Mouse (Mus musculus) neural tube, embryonic 11.5 days (tissue): ENCODE measurements around the gene Rab11fip4. TPM values are rescaled to one million over a fixed set of nuclear protein-coding genes. Genes with fewer than 3 reads are reported as not detected.

Source experiments
- ATAC-seq: fragments of 200-750 bp; cut with Nextera tagmentation; 2 replicates; pipeline ENCODE4 v1.8.0; 2017; ENCODE audit warnings: moderate number of reproducible peaks, mild to moderate bottlenecking, moderate TSS enrichment, moderate library complexity; ENCODE audit not compliant: insufficient read depth, low FRiP score, low TSS enrichment
- DNase-seq: peaks from one replicate; pipeline ENCODE4 v3.0.0-alpha.2; 2015; ENCODE audit warnings: low spot score
- H3K27ac ChIP-seq: fragments of 300-500 bp; sonication (generic); 2 replicates; pipeline ENCODE4 v1.5.1; 2014; ENCODE audit warnings: low read depth, mild to moderate bottlenecking, low read length
- H3K27me3 ChIP-seq: fragments of 300-500 bp; sonication (generic); 2 replicates; pipeline ENCODE4 v1.6.1; 2014; ENCODE audit warnings: mild to moderate bottlenecking, low read length, mixed read lengths; ENCODE audit not compliant: control insufficient read depth, insufficient read depth
- H3K36me3 ChIP-seq: fragments of 300-500 bp; sonication (generic); 2 replicates; pipeline ENCODE4 v1.6.1; 2014; ENCODE audit warnings: mild to moderate bottlenecking, low read length, moderate library complexity, mixed read lengths; ENCODE audit not compliant: control insufficient read depth, insufficient read depth
- H3K4me1 ChIP-seq: fragments of 300-500 bp; sonication (generic); 2 replicates; pipeline ENCODE4 v1.6.1; 2014; ENCODE audit warnings: low read length, mixed read lengths; ENCODE audit not compliant: control insufficient read depth, insufficient read depth
- H3K4me2 ChIP-seq: fragments of 300-500 bp; sonication (generic); 2 replicates; pipeline ENCODE4 v1.6.1; 2014; ENCODE audit warnings: low read depth, mild to moderate bottlenecking, moderate library complexity
- H3K4me3 ChIP-seq: fragments of 300-500 bp; sonication (generic); 2 replicates; pipeline ENCODE4 v1.5.1; 2014; ENCODE audit warnings: low read depth, low read length
- H3K9ac ChIP-seq: fragments of 300-500 bp; sonication (generic); 2 replicates; pipeline ENCODE4 v1.6.1; 2014; ENCODE audit warnings: mild to moderate bottlenecking, low read length
- H3K9me3 ChIP-seq: fragments of 300-500 bp; sonication (generic); 2 replicates; pipeline ENCODE4 v1.6.1; 2016; ENCODE audit warnings: low read length; ENCODE audit not compliant: control insufficient read depth
- WGBS: fragments of 180-500 bp; shearing (Covaris S2); extraction: QIAGEN DNeasy Blood & Tissue Kit; methylation state at CpG from one replicate; pipeline ENCODE4 v1.1.7; 2014; 5-methylcytosine and 5-hydroxymethylcytosine counted together
- polyA plus RNA-seq: library from polyadenylated mRNA; unstranded; fragments of >200 nt; fragmentation: Nextera tagmentation; extraction: Ambion mirVana; gene quantifications from 2 replicates; pipeline ENCODE4 v1.2.1, GENCODE M21; 2014

The Rab11fip4 gene
- polyA plus RNA-seq, 1 experiment from 2014 or later = 15.2 TPM

DNA sequence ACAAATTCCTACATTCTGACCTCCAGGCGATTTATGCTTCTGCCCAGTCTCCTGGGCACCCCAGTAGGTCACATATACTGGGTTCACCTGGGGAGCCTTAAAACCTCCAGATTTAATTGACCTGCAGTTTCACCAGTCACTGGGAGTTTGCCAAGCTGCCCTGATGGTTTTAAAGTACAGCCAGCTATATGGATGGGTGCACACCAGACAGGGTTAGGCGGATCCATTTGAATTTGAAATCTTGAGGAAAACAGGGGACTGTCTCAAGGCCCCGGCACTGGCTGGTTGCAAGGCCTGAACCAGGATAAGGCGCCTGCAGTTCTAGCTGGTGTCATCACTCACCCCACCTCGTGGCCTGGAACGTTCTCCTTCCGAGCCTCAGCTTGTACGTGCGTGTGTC is 52.7 kb downstream of the Rab11fip4 start:
- Histone ChIP-seq H3K36me3 (no peaks in the 10 kb centered on the region), H3K4me2 (no peak overlapping the region), H3K4me3 (no peak overlapping the region), H3K4me1 (peaks cover 38% of the 10 kb centered on the region), H3K9me3 (no peaks in the 10 kb centered on the region), H3K9ac (no peak overlapping the region), H3K27me3 (no peaks in the 10 kb centered on the region), H3K27ac (no peak overlapping the region)
- 67% methylated on average over 9 of the region's 9 CpGs for WGBS
- DNase-seq (no peak), ATAC-seq (no peak)

DNA sequence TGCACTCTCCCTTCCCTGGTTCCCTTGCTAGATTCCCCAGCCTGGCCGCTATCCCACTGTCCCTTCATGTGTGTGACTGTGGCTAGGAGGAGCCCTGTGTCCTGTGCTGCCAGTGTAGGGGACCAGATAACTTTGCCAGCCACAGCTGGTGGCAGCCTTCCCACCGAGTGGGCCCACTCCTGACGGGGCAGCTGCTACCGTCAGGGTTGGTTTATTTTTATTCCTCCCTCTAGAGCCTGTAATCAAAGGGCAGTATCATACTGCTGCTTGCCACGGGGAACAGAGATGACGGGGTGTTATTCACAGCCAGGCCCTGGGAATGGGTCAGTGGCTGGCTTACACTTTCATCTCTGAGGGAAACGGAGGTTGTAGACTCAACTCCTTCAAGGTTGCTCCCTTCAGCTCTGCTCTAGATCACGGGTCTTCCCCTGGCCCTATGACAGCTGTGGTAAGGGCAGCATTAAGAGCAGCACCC is 53.7 kb downstream of the Rab11fip4 start:
- Histone ChIP-seq H3K4me1 (peaks cover 30% of the 10 kb centered on the region), H3K4me2 (no peak overlapping the region), H3K9ac (peak overlapping the region; percentile 4; the same call in 1 of the 2 replicates), H3K4me3 (no peak overlapping the region), H3K9me3 (no peaks in the 10 kb centered on the region), H3K27me3 (no peaks in the 10 kb centered on the region), H3K36me3 (no peaks in the 10 kb centered on the region), H3K27ac (no peak overlapping the region)
- no peak for DNase-seq
- no peak for ATAC-seq
- 31% methylated on average over 8 of the region's 8 CpGs for WGBS

GRCm38 (mm10) chr11:79646026-79646425 is 55.0 kb downstream of the Rab11fip4 start:
- ATAC-seq = no peak
- Histone ChIP-seq H3K9ac (no peak overlapping the region), H3K27me3 (no peaks in the 10 kb centered on the region), H3K27ac (no peak overlapping the region), H3K9me3 (no peaks in the 10 kb centered on the region), H3K4me3 (no peak overlapping the region), H3K4me1 (peaks cover 22% of the 10 kb centered on the region), H3K4me2 (no peak overlapping the region), H3K36me3 (no peaks in the 10 kb centered on the region)
- 62% methylated on average over 5 of the region's 5 CpGs for WGBS
- no peak for DNase-seq

- peak overlapping the region; percentile 31; the same call in 1 of the 2 replicates for H3K27ac ChIP-seq
- ATAC-seq (peak; percentile 77), DNase-seq (peak; percentile 70)
- H3K4me3 ChIP-seq = no peak overlapping the region
- H3K9ac ChIP-seq = 0 out of 2 replicates have a peak overlapping the region, but pooled peaks have one; percentile 9
- no peaks in the 10 kb centered on the region for H3K27me3 ChIP-seq
- H3K4me1 ChIP-seq = peaks cover 22% of the 10 kb centered on the region
- no peaks in the 10 kb centered on the region for H3K9me3 ChIP-seq
- 14% methylated on average over 12 of the region's 12 CpGs for WGBS
- H3K36me3 ChIP-seq = no peaks in the 10 kb centered on the region
- H3K4me2 ChIP-seq = no peak overlapping the region
These were observed 55.6 kb downstream of the Rab11fip4 start for GRCm38 (mm10) chr11:79646467-79647070.

GRCm38 (mm10) chr11:79647071-79647501 is 56.1 kb downstream of the Rab11fip4 start:
- H3K9ac ChIP-seq = 0 out of 2 replicates have a peak overlapping the region, but pooled peaks have one; percentile 9
- peaks cover 22% of the 10 kb centered on the region for H3K4me1 ChIP-seq
- no peaks in the 10 kb centered on the region for H3K9me3 ChIP-seq
- WGBS = 36% methylated on average over 8 of the region's 8 CpGs
- no peak for DNase-seq
- no peak for ATAC-seq
- no peak overlapping the region for H3K4me3 ChIP-seq
- H3K27ac ChIP-seq = peak overlapping the region; percentile 31; the same call in 1 of the 2 replicates
- H3K27me3 ChIP-seq = no peaks in the 10 kb centered on the region
- H3K36me3 ChIP-seq = no peaks in the 10 kb centered on the region
- H3K4me2 ChIP-seq = no peak overlapping the region

- no peak overlapping the region for H3K9ac ChIP-seq
- H3K4me2 ChIP-seq = no peak overlapping the region
- WGBS = 57% methylated on average over 5 of the region's 5 CpGs
- DNase-seq (no peak), ATAC-seq (no peak)
- H3K9me3 ChIP-seq = no peaks in the 10 kb centered on the region
- H3K27ac ChIP-seq = no peak overlapping the region
- H3K36me3 ChIP-seq = no peaks in the 10 kb centered on the region; the same call in 1 of the 2 replicates
- H3K27me3 ChIP-seq = no peaks in the 10 kb centered on the region
- H3K4me3 ChIP-seq = no peak overlapping the region
- H3K4me1 ChIP-seq = peaks cover 13% of the 10 kb centered on the region
These were observed 59.4 kb downstream of the Rab11fip4 start for GRCm38 (mm10) chr11:79650359-79650835.

- Histone ChIP-seq H3K27ac (no peak overlapping the region), H3K36me3 (no peaks in the 10 kb centered on the region; the same call in 1 of the 2 replicates), H3K9me3 (no peaks in the 10 kb centered on the region), H3K27me3 (no peaks in the 10 kb centered on the region), H3K4me1 (no peaks in the 10 kb centered on the region; the same call in none of the 2 replicates), H3K4me3 (no peak overlapping the region), H3K4me2 (no peak overlapping the region), H3K9ac (no peak overlapping the region)
- no peak for DNase-seq
- 84% methylated on average over 9 of the region's 9 CpGs for WGBS
- no peak for ATAC-seq
These were observed 61.2 kb downstream of the Rab11fip4 start for GRCm38 (mm10) chr11:79652257-79652656.

DNA sequence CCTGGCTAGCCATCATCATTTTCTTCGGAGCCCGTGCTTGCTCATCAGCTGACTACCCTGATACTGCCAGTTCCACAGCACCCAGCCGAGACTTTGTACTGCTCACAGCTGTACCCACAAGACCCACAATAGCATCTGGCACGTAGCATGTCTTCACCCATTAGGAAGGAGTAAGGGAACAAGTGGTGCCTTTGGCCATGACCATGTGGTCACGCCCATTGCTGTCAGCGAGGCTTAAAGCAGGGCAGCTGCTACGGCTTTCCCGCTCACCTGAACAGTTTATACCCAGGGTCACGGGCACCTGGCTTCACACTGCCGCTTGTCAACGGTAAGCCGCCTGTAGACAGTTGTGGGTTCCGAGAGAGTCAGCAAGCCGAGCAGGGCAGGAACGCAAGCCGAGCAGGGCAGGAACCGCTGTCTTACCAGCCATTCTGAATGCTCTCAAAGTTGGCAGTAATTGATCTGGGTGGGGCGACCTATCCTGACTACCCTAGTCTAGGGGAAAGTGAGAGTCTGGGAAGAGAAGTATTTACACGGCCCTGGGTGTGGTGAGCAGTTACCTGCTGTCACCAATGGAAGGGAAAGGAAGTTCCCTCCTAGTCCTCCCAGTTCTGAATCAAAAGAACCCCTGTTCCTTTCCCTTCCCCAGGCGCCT is 62.0 kb downstream of the Rab11fip4 start:
- ATAC-seq = no peak
- WGBS = 83% methylated on average over 20 of the region's 20 CpGs

More for the DNA sequence above, 62.0 kb downstream of the Rab11fip4 start:
- no peak for DNase-seq
- no peak overlapping the region for H3K9ac ChIP-seq
- H3K4me1 ChIP-seq = no peaks in the 10 kb centered on the region; the same call in 1 of the 2 replicates
- no peak overlapping the region for H3K4me2 ChIP-seq
- no peak overlapping the region for H3K27ac ChIP-seq
- H3K4me3 ChIP-seq = no peak overlapping the region
- H3K9me3 ChIP-seq = no peaks in the 10 kb centered on the region
- H3K36me3 ChIP-seq = no peaks in the 10 kb centered on the region; the same call in 1 of the 2 replicates
- no peaks in the 10 kb centered on the region for H3K27me3 ChIP-seq
